Mouse (Mus musculus): ENCODE results near the gene Hspa1b. TPM values are rescaled to one million over a fixed set of nuclear protein-coding genes. Genes with fewer than 3 reads are reported as not detected.
A peak's percentile ranks its signal among the peaks of the same experiment; 100 is the strongest.

Gene Hspa1b
- polyA plus RNA-seq, 1 experiment from 2014 or later = 0.35 TPM

GRCm38 (mm10) chr17:34913930-34914665, 44.9 kb downstream of the Hspa1b start, which contains the start of gene Slc44a4:
Gene Slc44a4 (plus strand): TSS chr17:34914466.
- Histone ChIP-seq H3K27me3 (ENCODE audit: control insufficient read depth, insufficient read depth, low read length) (no peaks in the 10 kb centered on the region), H3K9ac (replicated peaks; ENCODE audit: low read depth, low read length) (no peak within 1 kb of the TSS), H3K4me1 (ENCODE audit: control insufficient read depth, insufficient read depth, low read length) (no peaks in the 10 kb centered on the region), H3K4me3 (ENCODE audit: low read depth, low read length) (no peak within 1 kb of the TSS), H3K36me3 (ENCODE audit: control insufficient read depth, insufficient read depth, low read length) (peaks cover 47% of the 10 kb centered on the region), H3K9me3 (ENCODE audit: control insufficient read depth, low read length) (no peaks in the 10 kb centered on the region), H3K4me2 (ENCODE audit: low read depth, low read length) (no peak within 1 kb of the TSS), H3K27ac (ENCODE audit: low read depth, low read length) (no peak within 1 kb of the TSS)
- no peak for ATAC-seq (ENCODE audit: low read depth)
- 39% methylated on average over 18 of the region's 18 CpGs for WGBS

GRCm38 (mm10) chr17:34911945-34912351, 47.1 kb downstream of the Hspa1b start:
- Histone ChIP-seq H3K36me3 (ENCODE audit: control insufficient read depth, insufficient read depth, low read length) (peaks cover 69% of the 10 kb centered on the region), H3K4me1 (ENCODE audit: control insufficient read depth, insufficient read depth, low read length) (no peaks in the 10 kb centered on the region), H3K4me2 (ENCODE audit: low read depth, low read length) (no peak overlapping the region), H3K27me3 (ENCODE audit: control insufficient read depth, insufficient read depth, low read length) (no peaks in the 10 kb centered on the region), H3K9ac (replicated peaks; ENCODE audit: low read depth, low read length) (no peak overlapping the region), H3K4me3 (ENCODE audit: low read depth, low read length) (no peak overlapping the region), H3K9me3 (ENCODE audit: control insufficient read depth, low read length) (no peaks in the 10 kb centered on the region), H3K27ac (ENCODE audit: low read depth, low read length) (no peak overlapping the region)
- 48% methylated on average over 5 of the region's 5 CpGs for WGBS
- peak; percentile 56; the same call in 1 of the 2 replicates for ATAC-seq (ENCODE audit: low read depth)

GRCm38 (mm10) chr17:34910982-34911381, 48.1 kb downstream of the Hspa1b start:
- Histone ChIP-seq H3K27me3 (ENCODE audit: control insufficient read depth, insufficient read depth, low read length) (no peaks in the 10 kb centered on the region), H3K9ac (replicated peaks; ENCODE audit: low read depth, low read length) (no peak overlapping the region), H3K36me3 (ENCODE audit: control insufficient read depth, insufficient read depth, low read length) (peaks cover 78% of the 10 kb centered on the region), H3K9me3 (ENCODE audit: control insufficient read depth, low read length) (no peaks in the 10 kb centered on the region), H3K4me1 (ENCODE audit: control insufficient read depth, insufficient read depth, low read length) (no peaks in the 10 kb centered on the region), H3K4me3 (ENCODE audit: low read depth, low read length) (no peak overlapping the region), H3K27ac (ENCODE audit: low read depth, low read length) (no peak overlapping the region), H3K4me2 (ENCODE audit: low read depth, low read length) (no peak overlapping the region)
- ATAC-seq (ENCODE audit: low read depth) = no peak
- WGBS = 91% methylated on average over 10 of the region's 10 CpGs

Other genes starting within 250 kb of the Hspa1b start
- gene C4b, start 215.4 kb downstream of the Hspa1b start, polyA plus RNA-seq (2014; fragmentation: Nextera tagmentation; extraction: Ambion mirVana) = not detected in 2 replicates
- gene Cyp21a1, start 154.7 kb downstream of the Hspa1b start, polyA plus RNA-seq (2014; fragmentation: Nextera tagmentation; extraction: Ambion mirVana) = not detected in 2 replicates
- gene Stk19, start 122.3 kb downstream of the Hspa1b start, polyA plus RNA-seq (2014; fragmentation: Nextera tagmentation; extraction: Ambion mirVana) = 30.5 and 37.7 TPM in 2 replicates
- gene Dxo, start 122.2 kb downstream of the Hspa1b start, polyA plus RNA-seq (2014; fragmentation: Nextera tagmentation; extraction: Ambion mirVana) = 59.4 and 67.7 TPM in 2 replicates
- 46.2 and 57.7 TPM in 2 replicates for gene Skiv2l, start 109.0 kb downstream of the Hspa1b start, polyA plus RNA-seq (2014; fragmentation: Nextera tagmentation; extraction: Ambion mirVana)
- gene Nelfe, start 108.8 kb downstream of the Hspa1b start, polyA plus RNA-seq (2014; fragmentation: Nextera tagmentation; extraction: Ambion mirVana) = 78.3 and 78.9 TPM in 2 replicates
- 1.3 and 2.0 TPM in 2 replicates for gene Cfb, start 96.7 kb downstream of the Hspa1b start, polyA plus RNA-seq (2014; fragmentation: Nextera tagmentation; extraction: Ambion mirVana)
- 2.2 and 2.3 TPM in 2 replicates for gene Zbtb12, start 79.8 kb downstream of the Hspa1b start, polyA plus RNA-seq (2014; fragmentation: Nextera tagmentation; extraction: Ambion mirVana)
- not detected in 2 replicates for gene Gm20547, start 77.2 kb downstream of the Hspa1b start, polyA plus RNA-seq (2014; fragmentation: Nextera tagmentation; extraction: Ambion mirVana)
- gene C2, start 61.0 kb downstream of the Hspa1b start, polyA plus RNA-seq (2014; fragmentation: Nextera tagmentation; extraction: Ambion mirVana) = 1.5 and 2.1 TPM in 2 replicates
- gene Ehmt2, start 60.8 kb downstream of the Hspa1b start, polyA plus RNA-seq (2014; fragmentation: Nextera tagmentation; extraction: Ambion mirVana) = 78.1 and 86.8 TPM in 2 replicates
- not detected in 2 replicates for gene Slc44a4, start 44.8 kb downstream of the Hspa1b start, polyA plus RNA-seq (2014; fragmentation: Nextera tagmentation; extraction: Ambion mirVana)
- 27.4 and 30.1 TPM in 2 replicates for gene Neu1, start 28.0 kb downstream of the Hspa1b start, polyA plus RNA-seq (2014; fragmentation: Nextera tagmentation; extraction: Ambion mirVana)
- gene Gm20481, start 10.7 kb upstream of the Hspa1b start, polyA plus RNA-seq (2014; fragmentation: Nextera tagmentation; extraction: Ambion mirVana) = not detected in 2 replicates
- 7.0 and 7.6 TPM in 2 replicates for gene Hspa1a, start 12.9 kb upstream of the Hspa1b start, polyA plus RNA-seq (2014; fragmentation: Nextera tagmentation; extraction: Ambion mirVana)
- 1.6 and 2.8 TPM in 2 replicates for gene Hspa1l, start 13.5 kb upstream of the Hspa1b start, polyA plus RNA-seq (2014; fragmentation: Nextera tagmentation; extraction: Ambion mirVana)
- 89.1 and 89.5 TPM in 2 replicates for gene Lsm2, start 22.6 kb upstream of the Hspa1b start, polyA plus RNA-seq (2014; fragmentation: Nextera tagmentation; extraction: Ambion mirVana)
- gene Vars, start 41.7 kb upstream of the Hspa1b start, polyA plus RNA-seq (2014; fragmentation: Nextera tagmentation; extraction: Ambion mirVana) = 51.4 and 56.9 TPM in 2 replicates
- gene Vwa7, start 57.3 kb upstream of the Hspa1b start, polyA plus RNA-seq (2014; fragmentation: Nextera tagmentation; extraction: Ambion mirVana) = 0.11 and 0.15 TPM in 2 replicates
- 2.1 and 2.2 TPM in 2 replicates for gene Sapcd1, start 68.8 kb upstream of the Hspa1b start, polyA plus RNA-seq (2014; fragmentation: Nextera tagmentation; extraction: Ambion mirVana)
- 1.9 and 2.2 TPM in 2 replicates for gene Msh5, start 87.5 kb upstream of the Hspa1b start, polyA plus RNA-seq (2014; fragmentation: Nextera tagmentation; extraction: Ambion mirVana)
- gene Clic1, start 90.7 kb upstream of the Hspa1b start, polyA plus RNA-seq (2014; fragmentation: Nextera tagmentation; extraction: Ambion mirVana) = 13.3 and 37.0 TPM in 2 replicates
- gene Ddah2, start 99.8 kb upstream of the Hspa1b start, polyA plus RNA-seq (2014; fragmentation: Nextera tagmentation; extraction: Ambion mirVana) = 269 and 303 TPM in 2 replicates
- gene Ly6g6c, start 106.2 kb upstream of the Hspa1b start, polyA plus RNA-seq (2014; fragmentation: Nextera tagmentation; extraction: Ambion mirVana) = not detected in 2 replicates
- gene Mpig6b, start 106.9 kb upstream of the Hspa1b start, polyA plus RNA-seq (2014; fragmentation: Nextera tagmentation; extraction: Ambion mirVana) = 0.12 and 0.15 TPM in 2 replicates
- 0.46 and 0.66 TPM in 2 replicates for gene Ly6g6e, start 117.7 kb upstream of the Hspa1b start, polyA plus RNA-seq (2014; fragmentation: Nextera tagmentation; extraction: Ambion mirVana)
- 0.84 and 1.8 TPM in 2 replicates for gene Ly6g6d, start 118.8 kb upstream of the Hspa1b start, polyA plus RNA-seq (2014; fragmentation: Nextera tagmentation; extraction: Ambion mirVana)
- gene Ly6g6f, start 126.4 kb upstream of the Hspa1b start, polyA plus RNA-seq (2014; fragmentation: Nextera tagmentation; extraction: Ambion mirVana) = 0.23 TPM in 1 of 2 replicates, not detected in the other
- 82.3 and 92.5 TPM in 2 replicates for gene Abhd16a, start 130.0 kb upstream of the Hspa1b start, polyA plus RNA-seq (2014; fragmentation: Nextera tagmentation; extraction: Ambion mirVana)
- not detected in 2 replicates for gene Ly6g5c, start 149.0 kb upstream of the Hspa1b start, polyA plus RNA-seq (2014; fragmentation: Nextera tagmentation; extraction: Ambion mirVana)
- 0.52 and 0.92 TPM in 2 replicates for gene Ly6g5b, start 156.2 kb upstream of the Hspa1b start, polyA plus RNA-seq (2014; fragmentation: Nextera tagmentation; extraction: Ambion mirVana)
- gene Gpank1, start 162.2 kb upstream of the Hspa1b start, polyA plus RNA-seq (2014; fragmentation: Nextera tagmentation; extraction: Ambion mirVana) = 22.2 and 23.7 TPM in 2 replicates
- gene Csnk2b, start 162.8 kb upstream of the Hspa1b start, polyA plus RNA-seq (2014; fragmentation: Nextera tagmentation; extraction: Ambion mirVana) = 361 and 363 TPM in 2 replicates
- 8.1 and 9.7 TPM in 2 replicates for gene D17H6S53E, start 167.1 kb upstream of the Hspa1b start, polyA plus RNA-seq (2014; fragmentation: Nextera tagmentation; extraction: Ambion mirVana)
- 0.75 and 0.89 TPM in 2 replicates for gene Apom, start 172.8 kb upstream of the Hspa1b start, polyA plus RNA-seq (2014; fragmentation: Nextera tagmentation; extraction: Ambion mirVana)
- gene Bag6, start 175.9 kb upstream of the Hspa1b start, polyA plus RNA-seq (2014; fragmentation: Nextera tagmentation; extraction: Ambion mirVana) = 88.3 and 102 TPM in 2 replicates
- gene Prrc2a, start 205.7 kb upstream of the Hspa1b start, polyA plus RNA-seq (2014; fragmentation: Nextera tagmentation; extraction: Ambion mirVana) = 181 and 195 TPM in 2 replicates
- 6.7 and 10.7 TPM in 2 replicates for gene Aif1, start 216.8 kb upstream of the Hspa1b start, polyA plus RNA-seq (2014; fragmentation: Nextera tagmentation; extraction: Ambion mirVana)
- 3.7 and 8.8 TPM in 2 replicates for gene Lst1, start 229.2 kb upstream of the Hspa1b start, polyA plus RNA-seq (2014; fragmentation: Nextera tagmentation; extraction: Ambion mirVana)
- 0.31 and 0.62 TPM in 2 replicates for gene Ltb, start 235.2 kb upstream of the Hspa1b start, polyA plus RNA-seq (2014; fragmentation: Nextera tagmentation; extraction: Ambion mirVana)
- gene Tnf, start 242.8 kb upstream of the Hspa1b start, polyA plus RNA-seq (2014; fragmentation: Nextera tagmentation; extraction: Ambion mirVana) = not detected in 2 replicates
- 0.24 and 0.26 TPM in 2 replicates for gene Lta, start 246.1 kb upstream of the Hspa1b start, polyA plus RNA-seq (2014; fragmentation: Nextera tagmentation; extraction: Ambion mirVana)

Data from neural tube, embryonic 14.5 days (tissue).